Mouse (Mus musculus): Measurements from ENCODE around the gene 5330417H12Rik. TPM values are rescaled to one million over a fixed set of nuclear protein-coding genes. Genes with fewer than 3 reads are reported as not detected.

Gene 5330417H12Rik
- total and polyA plus RNA-seq, 3 experiments = not detected

- TF ChIP-seq SMC3 (IDR thresholded peaks at IDR 0.05; ENCODE audit: low read depth, low read length) (no peak), MAZ (IDR thresholded peaks at IDR 0.05; ENCODE audit: low read depth, low read length) (no peak), SIN3A (IDR thresholded peaks at IDR 0.05; ENCODE audit: low read length) (no peak), GABPA (IDR thresholded peaks at IDR 0.05; ENCODE audit: low read depth, low read length) (no peak), POLR2A (IDR thresholded peaks at IDR 0.05; ENCODE audit: control insufficient read depth in 1 of 2, insufficient read depth in 1 of 2, low read depth in 1 of 2, low read length in 2 of 2, poor library complexity in 1 of 2) (no peak), BHLHE40 (IDR thresholded peaks at IDR 0.05; ENCODE audit: borderline replicate concordance, low read depth, low read length) (no peak)
- Histone ChIP-seq H3K9me3 (replicated peaks; ENCODE audit: insufficient read depth, low read length) (no peaks in the 10 kb centered on the region), H3K4me1 (ENCODE audit: control insufficient read depth in 1 of 2, insufficient read depth in 2 of 2, low read length in 2 of 2) (no peaks in the 10 kb centered on the region), H3K27me3 (ENCODE audit: control insufficient read depth in 1 of 2, insufficient read depth in 2 of 2, low read length in 2 of 2) (no peaks in the 10 kb centered on the region), H3K9ac (ENCODE audit: control insufficient read depth, low read depth, low read length, poor library complexity, severe bottlenecking) (no peak overlapping the region), H3K27ac (ENCODE audit: control insufficient read depth, low read depth, low read length) (no peak overlapping the region), H3K36me3 (ENCODE audit: control insufficient read depth in 1 of 2, insufficient read depth in 2 of 2, low read length in 2 of 2) (no peaks in the 10 kb centered on the region), H3K4me3 (ENCODE audit: control insufficient read depth in 1 of 2, insufficient read depth in 1 of 2, low read depth in 2 of 2, low read length in 2 of 2) (no peak overlapping the region), H3K79me2 (ENCODE audit: control insufficient read depth, insufficient read depth, low read length, poor library complexity) (no peaks in the 10 kb centered on the region)
- no peak for DNase-seq (ENCODE audit: low read depth, low spot score)
These were observed 4.8 kb downstream of the 5330417H12Rik start for GRCm38 (mm10) chr7:107620137-107620536.

GRCm38 (mm10) chr7:107619225-107619624 is 5.7 kb downstream of the 5330417H12Rik start:
- no peak overlapping the region for H3K4me3 ChIP-seq (ENCODE audit: control insufficient read depth in 1 of 2, insufficient read depth in 1 of 2, low read depth in 2 of 2, low read length in 2 of 2)
- no peak overlapping the region for H3K9ac ChIP-seq (ENCODE audit: control insufficient read depth, low read depth, low read length, poor library complexity, severe bottlenecking)
- H3K79me2 ChIP-seq (ENCODE audit: control insufficient read depth, insufficient read depth, low read length, poor library complexity) = no peaks in the 10 kb centered on the region
- no peaks in the 10 kb centered on the region for H3K36me3 ChIP-seq (ENCODE audit: control insufficient read depth in 1 of 2, insufficient read depth in 2 of 2, low read length in 2 of 2)
- TF ChIP-seq EP300 (IDR thresholded peaks at IDR 0.05; ENCODE audit: low read depth in 1 of 2, low read length in 2 of 2) = no peak
- no peak for TF ChIP-seq MYB (IDR thresholded peaks at IDR 0.05; ENCODE audit: low read depth, low read length)
- TF ChIP-seq USF1 (IDR thresholded peaks at IDR 0.05; ENCODE audit: low read depth, low read length) = no peak
- TF ChIP-seq MYC (IDR thresholded peaks at IDR 0.05; ENCODE audit: low read depth, low read length) = no peak
- no peak for TF ChIP-seq POLR2A (IDR thresholded peaks at IDR 0.05; ENCODE audit: control insufficient read depth in 1 of 2, insufficient read depth in 1 of 2, low read depth in 1 of 2, low read length in 2 of 2, poor library complexity in 1 of 2)
- no peak for TF ChIP-seq KAT2A (conservative IDR thresholded peaks at IDR 0.05; ENCODE audit: low read depth, low read length)
- no peak for TF ChIP-seq MEF2A (IDR thresholded peaks at IDR 0.05; ENCODE audit: extremely low read depth, insufficient replicate concordance, low read depth, low read length, poor library complexity, severe bottlenecking)
- TF ChIP-seq GABPA (IDR thresholded peaks at IDR 0.05; ENCODE audit: low read depth, low read length) = no peak
- TF ChIP-seq USF2 (IDR thresholded peaks at IDR 0.05; ENCODE audit: borderline replicate concordance in 1 of 2, insufficient read depth in 1 of 2, low read depth in 1 of 2, low read length in 2 of 2) = no peak
- TF ChIP-seq TBP (IDR thresholded peaks at IDR 0.05; ENCODE audit: low read depth, low read length) = no peak
- TF ChIP-seq NRF1 (IDR thresholded peaks at IDR 0.05; ENCODE audit: insufficient read depth, low read depth, low read length, poor library complexity, severe bottlenecking) = no peak
- TF ChIP-seq MAFK (IDR thresholded peaks at IDR 0.05; ENCODE audit: borderline replicate concordance, low read depth, low read length) = no peak
- TF ChIP-seq E2F4 (IDR thresholded peaks at IDR 0.05; ENCODE audit: borderline replicate concordance, low read depth, low read length) = no peak
- no peak for DNase-seq (ENCODE audit: low read depth, low spot score)
- no peaks in the 10 kb centered on the region for H3K9me3 ChIP-seq (replicated peaks; ENCODE audit: insufficient read depth, low read length)
- no peaks in the 10 kb centered on the region for H3K27me3 ChIP-seq (ENCODE audit: control insufficient read depth in 1 of 2, insufficient read depth in 2 of 2, low read length in 2 of 2)
- H3K27ac ChIP-seq (ENCODE audit: control insufficient read depth, low read depth, low read length) = no peak overlapping the region
- H3K4me1 ChIP-seq (ENCODE audit: control insufficient read depth in 1 of 2, insufficient read depth in 2 of 2, low read length in 2 of 2) = no peaks in the 10 kb centered on the region

Measured in MEL (cell line).